Mouse (Mus musculus): ENCODE measurements at regions not wholly inside any gene's neighbourhood (a gene's known extent, or its start where the extent isn't known, plus 50 kb on each side); places are given as distances from the start of the nearest gene placed in this dataset.

DNA sequence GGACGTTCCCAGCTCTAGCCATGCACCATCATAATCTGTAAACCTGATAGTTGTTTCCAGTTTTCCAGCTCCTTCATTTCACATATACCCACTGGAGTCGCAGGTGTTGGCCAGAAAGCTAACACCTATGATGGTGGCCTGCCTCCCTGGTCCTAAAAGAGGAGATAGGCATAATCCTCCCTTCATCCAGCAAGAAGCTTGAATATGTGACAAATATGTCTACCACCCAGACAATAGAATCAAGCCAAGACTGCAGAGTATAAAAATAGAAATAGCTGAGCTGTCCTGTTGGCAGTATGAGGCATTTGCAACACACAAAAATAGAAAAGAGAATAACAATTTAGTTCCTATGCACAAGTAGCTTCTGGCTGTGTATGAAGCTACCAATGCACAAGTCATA lies 117.3 kb upstream of the Ccdc85a start:
- Histone ChIP-seq H3K9ac (replicated peaks) (no peak overlapping the region), H3K4me3 (ENCODE audit: insufficient read depth in 1 of 2, low read depth in 2 of 2, low read length in 2 of 2) (no peak overlapping the region), H3K9me3 (ENCODE audit: control insufficient read depth, low read length) (no peaks in the 10 kb centered on the region), H3K27ac (no peak overlapping the region), H3K27me3 (ENCODE audit: control insufficient read depth, insufficient read depth, low read length) (no peaks in the 10 kb centered on the region), H3K36me3 (replicated peaks; ENCODE audit: control insufficient read depth, insufficient read depth, low read depth) (no peaks in the 10 kb centered on the region), H3K4me1 (replicated peaks; ENCODE audit: control insufficient read depth in 2 of 2, insufficient read depth in 2 of 2, low read length in 1 of 2) (no peaks in the 10 kb centered on the region), H3K4me2 (ENCODE audit: low read depth) (no peak overlapping the region)
- DNase-seq (ENCODE audit: low read depth in 3 of 3, low spot score in 3 of 3) (no peak), ATAC-seq (ENCODE audit: insufficient read depth) (no peak)
- TF ChIP-seq CTCF (IDR thresholded peaks at IDR 0.05; ENCODE audit: low read depth) (no peak), EP300 (IDR thresholded peaks at IDR 0.05; ENCODE audit: low read depth) (no peak)
- 45% methylated on average over 2 of the region's 2 CpGs for WGBS (ENCODE audit: insufficient replicate concordance)

DNA sequence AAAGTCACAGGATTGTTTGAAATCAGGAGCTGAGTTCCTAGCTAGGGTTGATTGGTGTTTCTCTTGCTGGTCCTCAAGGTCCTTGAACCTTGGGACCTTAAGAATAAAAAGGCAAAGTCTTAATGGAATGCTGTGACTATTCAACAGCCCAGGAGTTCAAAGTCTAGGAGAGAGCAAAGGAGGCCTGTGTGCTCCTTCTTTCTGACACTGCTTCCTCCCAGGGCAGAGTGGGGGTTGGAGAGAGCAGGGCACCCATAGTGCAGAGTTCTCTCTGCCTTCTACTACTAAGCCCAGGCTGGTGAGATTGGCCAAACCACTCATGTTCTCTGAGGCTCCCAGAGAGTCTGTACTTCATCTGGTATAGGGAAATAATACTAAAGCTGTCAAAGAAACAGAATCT lies 115.6 kb upstream of the Ccdc85a start:
- TF ChIP-seq CTCF (IDR thresholded peaks at IDR 0.05; ENCODE audit: low read depth): no peak
- no peak for TF ChIP-seq EP300 (IDR thresholded peaks at IDR 0.05; ENCODE audit: low read depth)
- no peak overlapping the region for H3K27ac ChIP-seq
- no peak for ATAC-seq (ENCODE audit: insufficient read depth)

GRCm38 (mm10) chr11:28697644-28698480 lies 113.7 kb upstream of the Ccdc85a start:
- no peak overlapping the region for H3K4me3 ChIP-seq (ENCODE audit: insufficient read depth in 1 of 2, low read depth in 2 of 2, low read length in 2 of 2)
- no peaks in the 10 kb centered on the region for H3K9me3 ChIP-seq (ENCODE audit: control insufficient read depth, low read length)
- no peak overlapping the region for H3K4me2 ChIP-seq (ENCODE audit: low read depth)
- no peak overlapping the region for H3K9ac ChIP-seq (replicated peaks)
- peaks cover 0 to 4% of the 10 kb centered on the region in 2 experiments; a peak in 2 of 4 replicates for H3K4me1 ChIP-seq (replicated peaks; ENCODE audit: control insufficient read depth in 2 of 2, insufficient read depth in 2 of 2, low read length in 1 of 2)
- TF ChIP-seq CTCF (IDR thresholded peaks at IDR 0.05; ENCODE audit: low read depth) (no peak), EP300 (IDR thresholded peaks at IDR 0.05; ENCODE audit: low read depth) (no peak)
- no peaks in the 10 kb centered on the region for H3K27me3 ChIP-seq (ENCODE audit: control insufficient read depth, insufficient read depth, low read length)
- no peak overlapping the region for H3K27ac ChIP-seq
- ATAC-seq (ENCODE audit: insufficient read depth) (no peak), DNase-seq (ENCODE audit: low read depth in 3 of 3, low spot score in 3 of 3) (no peak)
- H3K36me3 ChIP-seq (replicated peaks; ENCODE audit: control insufficient read depth, insufficient read depth, low read depth): no peaks in the 10 kb centered on the region
- WGBS (ENCODE audit: insufficient replicate concordance): 30% methylated on average over 8 of the region's 8 CpGs

More for the DNA sequence above, 115.6 kb upstream of the Ccdc85a start:
- no peaks in the 10 kb centered on the region for H3K9me3 ChIP-seq (ENCODE audit: control insufficient read depth, low read length)
- H3K4me2 ChIP-seq (ENCODE audit: low read depth): no peak overlapping the region
- H3K36me3 ChIP-seq (replicated peaks; ENCODE audit: control insufficient read depth, insufficient read depth, low read depth): no peaks in the 10 kb centered on the region
- no peaks in the 10 kb centered on the region for H3K27me3 ChIP-seq (ENCODE audit: control insufficient read depth, insufficient read depth, low read length)
- H3K9ac ChIP-seq (replicated peaks): no peak overlapping the region
- DNase-seq (ENCODE audit: low read depth in 3 of 3, low spot score in 3 of 3): no peak
- H3K4me1 ChIP-seq (replicated peaks; ENCODE audit: control insufficient read depth in 2 of 2, insufficient read depth in 2 of 2, low read length in 1 of 2): no peaks in the 10 kb centered on the region
- H3K4me3 ChIP-seq (ENCODE audit: insufficient read depth in 1 of 2, low read depth in 2 of 2, low read length in 2 of 2): no peak overlapping the region

- H3K36me3 ChIP-seq (replicated peaks; ENCODE audit: control insufficient read depth, insufficient read depth, low read depth): no peaks in the 10 kb centered on the region
- no peak overlapping the region for H3K27ac ChIP-seq
- ATAC-seq (ENCODE audit: insufficient read depth) (peak; percentile 62; the same call in 1 of the 2 replicates), DNase-seq (ENCODE audit: low read depth in 3 of 3, low spot score in 3 of 3) (no peak)
- TF ChIP-seq CTCF (IDR thresholded peaks at IDR 0.05; ENCODE audit: low read depth): no peak
- TF ChIP-seq EP300 (IDR thresholded peaks at IDR 0.05; ENCODE audit: low read depth): no peak
- no peak overlapping the region for H3K9ac ChIP-seq (replicated peaks)
- H3K27me3 ChIP-seq (ENCODE audit: control insufficient read depth, insufficient read depth, low read length): no peaks in the 10 kb centered on the region
- no peak overlapping the region for H3K4me3 ChIP-seq (ENCODE audit: insufficient read depth in 1 of 2, low read depth in 2 of 2, low read length in 2 of 2)
- 46% methylated on average over 3 of the region's 3 CpGs for WGBS (ENCODE audit: insufficient replicate concordance)
- no peaks in the 10 kb centered on the region for H3K9me3 ChIP-seq (ENCODE audit: control insufficient read depth, low read length)
- peaks cover 0 to 7% of the 10 kb centered on the region in 2 experiments; a peak in 2 of 4 replicates for H3K4me1 ChIP-seq (replicated peaks; ENCODE audit: control insufficient read depth in 2 of 2, insufficient read depth in 2 of 2, low read length in 1 of 2)
- H3K4me2 ChIP-seq (ENCODE audit: low read depth): no peak overlapping the region
Measured at GRCm38 (mm10) chr11:28695031-28695430, 110.9 kb upstream of the Ccdc85a start.

- no peaks in the 10 kb centered on the region for H3K9me3 ChIP-seq (ENCODE audit: control insufficient read depth, low read length)
- TF ChIP-seq EP300 (IDR thresholded peaks at IDR 0.05; ENCODE audit: low read depth) (no peak), CTCF (IDR thresholded peaks at IDR 0.05; ENCODE audit: low read depth) (no peak)
- H3K27me3 ChIP-seq (ENCODE audit: control insufficient read depth, insufficient read depth, low read length): no peaks in the 10 kb centered on the region
- peaks cover 0 to 7% of the 10 kb centered on the region in 2 experiments; a peak in 2 of 4 replicates for H3K4me1 ChIP-seq (replicated peaks; ENCODE audit: control insufficient read depth in 2 of 2, insufficient read depth in 2 of 2, low read length in 1 of 2)
- H3K4me2 ChIP-seq (ENCODE audit: low read depth): no peak overlapping the region
- DNase-seq (ENCODE audit: low read depth in 3 of 3, low spot score in 3 of 3): no peak
- 24% methylated on average over 1 of the region's 1 CpGs for WGBS (ENCODE audit: insufficient replicate concordance)
- no peak for ATAC-seq (ENCODE audit: insufficient read depth)
- no peak overlapping the region for H3K27ac ChIP-seq
- no peak overlapping the region for H3K9ac ChIP-seq (replicated peaks)
- H3K4me3 ChIP-seq (ENCODE audit: insufficient read depth in 1 of 2, low read depth in 2 of 2, low read length in 2 of 2): no peak overlapping the region
- H3K36me3 ChIP-seq (replicated peaks; ENCODE audit: control insufficient read depth, insufficient read depth, low read depth): no peaks in the 10 kb centered on the region
Measured at GRCm38 (mm10) chr11:28693303-28693702, 109.2 kb upstream of the Ccdc85a start.
